Mouse (Mus musculus) intestine, embryonic 14.5 days (tissue): Measurements from ENCODE around the gene Lrmda. TPM values are rescaled to one million over a fixed set of nuclear protein-coding genes. Genes with fewer than 3 reads are reported as not detected.
A peak's percentile ranks its signal among the peaks of the same experiment; 100 is the strongest.

Experiments
- ATAC-seq: fragments of 200-750 bp; cut with Nextera tagmentation; replicated peaks from 2 replicates; pipeline ENCODE4 v1.8.0; 2017; ENCODE audit warnings: low read depth, moderate number of reproducible peaks, moderate TSS enrichment, moderate library complexity; ENCODE audit not compliant: low FRiP score, low TSS enrichment
- DNase-seq: peaks from one replicate; pipeline ENCODE4 v3.0.0-alpha.2; 2018; ENCODE audit warnings: low spot score
- H3K27ac ChIP-seq: fragments of 300-500 bp; sonication (generic); 2 replicates; pipeline ENCODE4 v1.5.1; 2014; ENCODE audit warnings: low read depth, mild to moderate bottlenecking, control low read depth
- H3K27me3 ChIP-seq: fragments of 300-500 bp; sonication (generic); replicated peaks from 2 replicates; pipeline ENCODE4 v1.6.1; 2014; ENCODE audit warnings: low read length, control low read depth; ENCODE audit not compliant: control insufficient read depth, insufficient read depth
- H3K36me3 ChIP-seq: fragments of 300-500 bp; sonication (generic); 2 replicates; pipeline ENCODE4 v1.6.1; 2014; ENCODE audit warnings: low read length, control low read depth; ENCODE audit not compliant: control insufficient read depth, insufficient read depth
- H3K4me1 ChIP-seq: fragments of 300-500 bp; sonication (generic); replicated peaks from 2 replicates; pipeline ENCODE4 v1.6.1; 2014; ENCODE audit warnings: low read length, control low read depth, mixed read lengths; ENCODE audit not compliant: control insufficient read depth, insufficient read depth
- H3K4me2 ChIP-seq: fragments of 300-500 bp; sonication (generic); 2 replicates; pipeline ENCODE4 v1.6.1; 2014; ENCODE audit warnings: low read length
- H3K4me3 ChIP-seq: fragments of 300-500 bp; sonication (generic); 2 replicates; pipeline ENCODE4 v1.5.1; 2014; ENCODE audit warnings: low read depth, low read length, control low read depth, mixed read lengths
- H3K9ac ChIP-seq: fragments of 300-500 bp; sonication (generic); 2 replicates; pipeline ENCODE4 v1.6.1; 2014; ENCODE audit warnings: mild to moderate bottlenecking, low read length
- H3K9me3 ChIP-seq: fragments of 300-500 bp; sonication (generic); 2 replicates; pipeline ENCODE4 v1.6.1; 2016; ENCODE audit warnings: low read length, control low read depth; ENCODE audit not compliant: control insufficient read depth
- WGBS: fragments of 180-500 bp; shearing (Covaris S2); extraction: QIAGEN DNeasy Blood & Tissue Kit; methylation state at CpG from one replicate; pipeline ENCODE4 v1.1.7; 2014; 5-methylcytosine and 5-hydroxymethylcytosine counted together
- polyA plus RNA-seq: library from polyadenylated mRNA; unstranded; fragments of >200 nt; fragmentation: Nextera tagmentation; extraction: Ambion mirVana; gene quantifications from 2 replicates; pipeline ENCODE4 v1.2.1, GENCODE M21; 2014

Lrmda gene
- polyA plus RNA-seq, 1 experiment from 2014 or later: 0.70 TPM

GRCm38 (mm10) chr14:22278053-22278452 lies 258.5 kb downstream of the Lrmda start:
- Histone ChIP-seq H3K36me3 (no peaks in the 10 kb centered on the region), H3K9ac (no peak overlapping the region), H3K4me3 (no peak overlapping the region), H3K4me1 (no peaks in the 10 kb centered on the region), H3K9me3 (no peaks in the 10 kb centered on the region), H3K27ac (no peak overlapping the region), H3K4me2 (no peak overlapping the region), H3K27me3 (no peaks in the 10 kb centered on the region)
- DNase-seq (no peak), ATAC-seq (no peak)
- 87% methylated on average over 5 of the region's 5 CpGs for WGBS

GRCm38 (mm10) chr14:22279591-22279990 lies 260.1 kb downstream of the Lrmda start:
- H3K27me3 ChIP-seq: no peaks in the 10 kb centered on the region
- no peak overlapping the region for H3K4me3 ChIP-seq
- H3K4me2 ChIP-seq: no peak overlapping the region
- no peaks in the 10 kb centered on the region for H3K4me1 ChIP-seq
- no peaks in the 10 kb centered on the region for H3K9me3 ChIP-seq
- DNase-seq (no peak), ATAC-seq (no peak)
- 87% methylated on average over 4 of the region's 4 CpGs for WGBS
- no peak overlapping the region for H3K27ac ChIP-seq
- H3K9ac ChIP-seq: no peak overlapping the region
- H3K36me3 ChIP-seq: no peaks in the 10 kb centered on the region

GRCm38 (mm10) chr14:22281630-22282029 lies 262.1 kb downstream of the Lrmda start:
- Histone ChIP-seq H3K4me3 (no peak overlapping the region), H3K4me2 (no peak overlapping the region), H3K36me3 (no peaks in the 10 kb centered on the region), H3K27me3 (no peaks in the 10 kb centered on the region), H3K4me1 (no peaks in the 10 kb centered on the region), H3K27ac (no peak overlapping the region), H3K9ac (no peak overlapping the region), H3K9me3 (no peaks in the 10 kb centered on the region)
- DNase-seq (no peak), ATAC-seq (no peak)
- WGBS: 85% methylated on average over 7 of the region's 7 CpGs

- Histone ChIP-seq H3K4me1 (peaks cover under 1% of the 10 kb centered on the region; the same call in 1 of the 2 replicates), H3K9ac (no peak overlapping the region), H3K27ac (no peak overlapping the region), H3K9me3 (no peaks in the 10 kb centered on the region), H3K27me3 (no peaks in the 10 kb centered on the region), H3K36me3 (no peaks in the 10 kb centered on the region), H3K4me2 (no peak overlapping the region), H3K4me3 (no peak overlapping the region)
- 76% methylated on average over 6 of the region's 6 CpGs for WGBS
- ATAC-seq: no peak
- DNase-seq: no peak
Measured at GRCm38 (mm10) chr14:22282847-22283246, 263.3 kb downstream of the Lrmda start.

GRCm38 (mm10) chr14:22283722-22284121 lies 264.2 kb downstream of the Lrmda start:
- ATAC-seq (no peak), DNase-seq (peak; percentile 50)
- Histone ChIP-seq H3K9me3 (no peaks in the 10 kb centered on the region), H3K36me3 (no peaks in the 10 kb centered on the region), H3K9ac (no peak overlapping the region), H3K4me1 (peaks cover 7% of the 10 kb centered on the region; the same call in 1 of the 2 replicates), H3K4me2 (no peak overlapping the region), H3K27me3 (no peaks in the 10 kb centered on the region), H3K4me3 (no peak overlapping the region), H3K27ac (no peak overlapping the region)
- 94% methylated on average over 2 of the region's 2 CpGs for WGBS

GRCm38 (mm10) chr14:22284823-22285517 lies 265.5 kb downstream of the Lrmda start:
- peaks cover 16% of the 10 kb centered on the region for H3K4me1 ChIP-seq
- H3K36me3 ChIP-seq: no peaks in the 10 kb centered on the region
- no peaks in the 10 kb centered on the region for H3K9me3 ChIP-seq
- no peak overlapping the region for H3K4me2 ChIP-seq
- no peaks in the 10 kb centered on the region for H3K27me3 ChIP-seq
- DNase-seq: no peak
- no peak for ATAC-seq
- 84% methylated on average over 15 of the region's 15 CpGs for WGBS
- no peak overlapping the region for H3K27ac ChIP-seq
- no peak overlapping the region for H3K9ac ChIP-seq
- no peak overlapping the region for H3K4me3 ChIP-seq

GRCm38 (mm10) chr14:22285826-22286225 lies 266.3 kb downstream of the Lrmda start:
- no peak overlapping the region for H3K4me3 ChIP-seq
- no peaks in the 10 kb centered on the region for H3K9me3 ChIP-seq
- no peak overlapping the region for H3K9ac ChIP-seq
- no peaks in the 10 kb centered on the region for H3K36me3 ChIP-seq
- DNase-seq: no peak
- no peak for ATAC-seq
- 62% methylated on average over 4 of the region's 4 CpGs for WGBS
- no peak overlapping the region for H3K4me2 ChIP-seq
- no peaks in the 10 kb centered on the region for H3K27me3 ChIP-seq
- peaks cover 16% of the 10 kb centered on the region for H3K4me1 ChIP-seq
- H3K27ac ChIP-seq: no peak overlapping the region

- Histone ChIP-seq H3K27me3 (no peaks in the 10 kb centered on the region), H3K27ac (no peak overlapping the region), H3K4me1 (peaks cover 16% of the 10 kb centered on the region), H3K4me2 (peak overlapping the region; percentile 5; the same call in 1 of the 2 replicates), H3K4me3 (no peak overlapping the region), H3K9me3 (no peaks in the 10 kb centered on the region), H3K36me3 (no peaks in the 10 kb centered on the region), H3K9ac (no peak overlapping the region)
- DNase-seq (no peak), ATAC-seq (no peak)
- 15% methylated on average over 10 of the region's 10 CpGs for WGBS
Measured at GRCm38 (mm10) chr14:22288179-22288578, 268.7 kb downstream of the Lrmda start.

GRCm38 (mm10) chr14:22289380-22289922 lies 269.9 kb downstream of the Lrmda start:
- Histone ChIP-seq H3K27ac (no peak overlapping the region), H3K9ac (no peak overlapping the region), H3K27me3 (no peaks in the 10 kb centered on the region), H3K36me3 (no peaks in the 10 kb centered on the region), H3K9me3 (no peaks in the 10 kb centered on the region), H3K4me3 (no peak overlapping the region), H3K4me2 (no peak overlapping the region), H3K4me1 (peaks cover 16% of the 10 kb centered on the region)
- DNase-seq (no peak), ATAC-seq (no peak)
- 51% methylated on average over 15 of the region's 15 CpGs for WGBS
